Mouse (Mus musculus): ENCODE results near the gene Mrs2.

Gene Mrs2

DNA sequence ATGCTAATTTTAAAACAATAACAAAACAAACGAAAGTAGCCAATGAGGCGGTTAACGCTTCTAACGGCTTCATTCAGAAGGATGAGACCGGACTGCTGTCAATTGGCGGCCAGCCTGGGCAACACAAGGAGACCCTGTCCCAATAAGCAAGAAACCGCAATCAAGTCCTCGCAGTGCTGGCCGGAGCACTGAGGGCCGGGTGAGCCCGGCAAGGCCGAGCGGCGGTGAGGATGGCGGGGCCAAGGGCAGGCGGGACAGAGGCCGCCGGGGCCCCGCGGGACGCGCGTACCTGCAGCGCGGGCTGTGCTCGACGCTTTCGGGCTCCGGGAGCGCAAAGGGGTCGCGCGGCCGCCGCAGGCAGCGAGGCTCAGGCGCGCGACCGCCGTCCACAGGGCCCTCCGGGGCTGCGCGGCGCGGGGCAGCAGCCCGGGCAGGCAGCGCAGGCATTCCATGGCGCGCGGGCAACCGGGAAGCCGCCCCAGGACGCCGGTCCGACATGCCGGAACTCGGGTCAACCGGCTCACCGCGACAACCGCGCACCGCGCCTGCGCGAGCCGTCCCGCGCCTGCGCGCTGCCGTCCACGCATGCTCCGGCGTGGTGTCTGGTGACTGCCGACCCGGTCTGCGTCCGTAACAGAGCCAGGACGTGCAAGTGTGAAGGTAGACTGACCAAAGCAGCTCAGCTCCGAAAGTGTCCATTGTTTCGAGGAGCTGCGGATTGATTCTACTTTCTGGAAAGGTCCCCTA is at the start of gene Mrs2:
TSS of gene Mrs2 (minus strand) at position 587 of the 747 bp plus-strand sequence.
- DNase-seq (ENCODE audit: low spot score) = peak; percentile 69

DNA sequence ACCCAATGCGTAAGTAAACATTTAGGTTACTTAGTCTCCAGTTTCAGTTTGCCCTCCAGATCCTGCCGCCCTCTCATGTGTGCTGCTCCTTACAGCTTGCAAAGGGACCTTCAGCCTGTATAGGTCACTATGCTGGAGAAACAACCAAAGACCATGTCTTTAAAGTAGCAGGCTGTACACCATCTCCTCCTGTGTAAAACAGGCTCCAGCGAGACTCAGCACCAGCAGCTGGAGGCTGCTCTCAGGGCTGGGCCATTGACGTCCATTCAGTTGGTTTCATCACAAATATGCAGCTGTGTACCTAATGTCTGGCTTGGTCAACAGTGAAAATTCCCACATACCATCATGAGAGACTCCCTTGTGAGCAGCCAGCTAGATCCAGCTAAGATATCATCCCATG is 49.6 kb upstream of the Mrs2 start:
- no peak for DNase-seq (ENCODE audit: low spot score)

- DNase-seq (ENCODE audit: low spot score) = no peak
Measured at GRCm38 (mm10) chr13:25067183-25067582, 47.0 kb upstream of the Mrs2 start.

DNA sequence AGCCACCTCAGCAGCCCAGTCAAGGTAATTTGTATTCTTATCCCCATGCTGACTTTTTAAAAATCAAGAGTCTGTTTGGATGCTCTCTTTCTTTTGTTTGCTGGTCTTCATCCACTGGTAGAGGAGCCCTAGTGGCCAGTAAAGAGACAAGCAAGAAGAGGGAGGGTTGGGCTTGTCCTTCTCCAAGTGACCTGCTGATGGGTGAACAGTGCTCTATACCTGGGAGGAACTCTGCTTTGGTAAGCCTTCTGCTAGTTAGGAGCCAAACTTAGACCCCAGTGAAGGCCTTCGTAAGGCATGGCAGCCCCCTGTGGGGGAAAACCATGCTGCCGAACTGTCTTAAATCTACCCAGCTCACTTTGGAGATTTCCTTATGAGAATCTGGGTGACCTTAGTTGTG is 46.5 kb upstream of the Mrs2 start:
- no peak for DNase-seq (ENCODE audit: low spot score)

GRCm38 (mm10) chr13:25055873-25056667 is 35.9 kb upstream of the Mrs2 start, which contains the start of gene Dcdc2a:
Gene Dcdc2a (plus strand): TSS chr13:25056004.
- no peak for DNase-seq (ENCODE audit: low spot score)

GRCm38 (mm10) chr13:25055111-25055554 is 35.0 kb upstream of the Mrs2 start:
- no peak for DNase-seq (ENCODE audit: low spot score)

DNA sequence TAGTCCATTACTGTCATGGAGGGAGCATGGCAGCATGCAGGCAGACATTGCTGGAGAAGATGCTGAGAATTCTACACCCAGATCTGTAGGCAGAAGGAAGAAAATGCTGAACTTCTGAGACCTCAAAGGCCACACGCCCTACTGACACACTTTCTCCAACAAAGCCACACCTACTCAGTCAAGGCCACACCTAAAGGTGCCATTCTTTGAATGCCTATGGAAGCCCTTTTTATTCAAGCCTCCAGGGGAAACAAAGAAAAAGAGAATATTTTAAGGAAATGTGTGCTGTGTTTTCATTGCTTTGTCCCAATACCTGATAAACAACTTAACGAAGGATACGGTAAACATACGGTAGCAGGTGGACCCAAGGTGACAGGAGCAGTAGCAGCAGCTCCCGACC is 32.5 kb upstream of the Mrs2 start:
- DNase-seq (ENCODE audit: low spot score) = no peak

DNA sequence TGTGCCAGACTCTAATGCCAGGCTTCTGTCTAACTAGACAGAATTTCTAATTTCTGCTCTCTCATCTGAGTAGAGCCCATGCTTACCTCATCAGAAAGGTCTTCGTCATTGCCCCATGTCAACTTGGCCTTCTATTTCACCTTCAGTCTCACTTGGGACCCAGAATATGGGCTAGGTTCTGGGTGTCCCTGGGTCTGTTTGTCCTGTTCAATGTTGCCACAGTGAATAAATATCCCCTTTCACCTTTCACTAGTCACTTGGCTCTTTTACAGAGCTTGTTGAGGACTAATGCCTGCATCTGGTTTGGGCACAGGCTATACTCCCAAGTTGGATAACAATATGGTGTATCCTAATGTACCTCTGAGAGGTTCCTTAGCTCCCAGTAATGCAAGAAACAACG is 19.3 kb upstream of the Mrs2 start:
- no peak for DNase-seq (ENCODE audit: low spot score)

DNA sequence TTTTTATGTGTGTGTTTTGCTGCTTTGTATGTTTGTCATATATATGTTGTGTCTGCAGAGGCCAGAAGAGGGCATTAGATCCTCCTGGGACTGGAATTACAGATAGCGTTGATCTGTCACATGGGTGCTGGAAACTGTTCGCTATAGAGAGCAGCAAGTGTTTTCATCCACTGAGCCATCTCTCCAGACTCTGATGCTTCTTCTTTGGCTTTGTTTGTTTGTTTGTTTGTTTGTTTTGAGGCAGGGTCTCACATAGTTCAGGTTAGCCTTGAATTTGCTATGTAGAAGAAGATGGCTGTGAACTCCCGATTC is 6.9 kb upstream of the Mrs2 start:
- no peak for DNase-seq (ENCODE audit: low spot score)

DNA sequence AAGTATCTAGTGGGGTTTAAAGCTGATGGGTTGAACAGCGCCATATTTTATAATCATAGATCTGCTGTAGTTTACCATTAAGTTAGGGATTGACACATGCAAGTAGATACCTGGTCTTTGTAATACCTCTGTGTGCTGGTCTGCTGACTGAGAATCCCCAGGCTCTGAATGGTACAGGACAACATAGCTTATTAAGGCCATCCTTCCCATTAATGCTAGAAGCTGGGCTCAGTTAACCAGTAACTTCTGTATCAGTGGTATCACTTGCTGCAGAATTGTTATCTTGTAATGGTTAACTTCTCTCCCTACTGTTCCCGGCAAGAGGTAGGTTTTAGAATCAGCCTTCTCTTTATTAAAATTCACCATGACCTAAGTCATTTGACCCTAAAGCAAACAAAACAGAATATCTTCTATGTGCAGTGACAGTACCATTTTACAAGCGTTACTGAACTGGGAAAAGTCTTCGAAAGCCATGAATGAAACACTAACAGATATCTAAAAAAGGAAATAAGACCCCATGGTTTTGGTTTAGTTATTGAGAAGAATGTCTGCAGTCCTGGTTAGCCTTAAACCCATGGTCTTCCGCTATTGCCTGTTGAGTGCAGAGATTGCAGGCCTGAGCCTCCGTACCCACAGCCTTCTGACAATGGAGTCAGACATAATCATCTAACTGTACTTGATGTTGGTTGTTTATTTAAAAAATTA is 6.4 kb upstream of the Mrs2 start:
- no peak for DNase-seq (ENCODE audit: low spot score)

- DNase-seq (ENCODE audit: low spot score) = no peak
Measured at GRCm38 (mm10) chr13:25024655-25025054, 4.5 kb upstream of the Mrs2 start.

DNA sequence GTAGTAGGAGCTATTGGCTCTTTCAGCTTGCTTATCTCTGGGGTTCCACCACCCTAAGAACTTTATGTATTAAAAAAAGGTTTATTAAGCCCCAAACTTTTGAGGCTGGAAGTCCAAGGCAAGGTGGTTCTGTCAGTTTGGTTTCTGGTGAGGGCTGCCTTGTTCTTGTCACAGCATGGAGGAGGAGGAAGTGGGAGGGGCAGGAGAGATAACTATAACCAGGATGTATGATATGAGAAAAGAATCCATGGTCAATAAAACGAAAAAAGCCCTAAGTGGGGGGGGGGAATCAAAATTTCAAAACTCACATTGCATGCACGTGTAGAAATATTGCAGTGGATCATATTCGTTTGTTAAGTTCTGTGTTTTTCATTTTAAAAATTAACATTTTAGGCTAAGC is 3.0 kb upstream of the Mrs2 start:
- no peak for DNase-seq (ENCODE audit: low spot score)

DNA sequence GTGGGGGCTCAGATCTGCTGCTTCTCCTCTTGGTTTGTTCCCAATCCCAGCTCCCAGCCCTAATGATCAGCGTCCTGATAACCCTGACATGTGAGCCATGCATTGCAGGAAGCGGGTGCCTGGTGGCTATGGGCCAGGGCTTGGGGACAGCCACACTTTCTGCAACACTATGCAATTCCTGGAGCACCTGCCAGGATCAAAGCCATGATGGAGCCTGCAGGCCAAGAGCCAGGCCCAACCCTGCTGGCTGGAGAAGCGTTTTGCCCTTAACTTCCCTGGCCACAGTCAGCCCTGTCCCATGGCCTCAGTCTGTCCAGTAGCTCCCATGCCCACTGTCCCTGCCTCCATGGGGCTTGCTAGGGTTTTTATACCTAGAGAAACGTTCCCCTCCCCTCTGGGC is 2.2 kb upstream of the Mrs2 start:
- DNase-seq (ENCODE audit: low spot score) = no peak

DNA sequence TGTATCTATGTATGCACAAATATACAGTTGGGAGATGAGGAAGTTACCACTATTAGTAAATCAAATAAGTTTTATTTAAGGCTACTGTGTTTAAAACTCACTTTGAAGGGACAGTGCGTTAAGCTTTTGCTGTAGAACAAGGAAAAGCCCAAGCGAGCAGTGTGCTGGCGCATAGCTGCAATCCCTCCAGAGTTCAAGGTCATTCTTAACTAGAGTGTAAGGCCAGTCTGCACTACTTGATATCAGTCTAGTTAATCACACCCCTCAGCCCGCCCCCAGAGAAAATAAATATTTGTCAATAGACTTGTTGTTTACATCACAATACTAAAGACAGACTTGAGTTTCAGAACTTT is 337 bp upstream of the Mrs2 start:
- no peak for DNase-seq (ENCODE audit: low spot score)

DNA sequence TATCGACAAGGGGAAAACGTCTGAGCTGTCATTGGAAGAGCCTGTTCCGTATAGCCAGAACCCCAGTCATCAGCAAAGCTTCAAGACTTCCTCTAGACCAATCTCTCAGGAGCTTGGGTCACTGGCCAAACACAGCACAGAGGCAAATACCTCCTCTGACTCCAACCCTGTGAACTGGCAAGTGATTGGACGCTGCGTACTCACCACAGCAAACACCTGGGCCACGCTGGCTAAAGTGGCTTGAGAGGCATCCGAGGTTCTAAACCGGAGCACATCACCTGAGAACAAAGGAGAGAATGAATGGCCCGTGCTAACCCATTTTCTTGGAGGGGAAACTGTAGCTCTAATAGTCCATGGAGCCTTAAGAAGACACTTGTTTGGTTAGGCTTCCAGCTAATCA is 1.9 kb downstream of the Mrs2 start:
- DNase-seq (ENCODE audit: low spot score) = no peak

DNA sequence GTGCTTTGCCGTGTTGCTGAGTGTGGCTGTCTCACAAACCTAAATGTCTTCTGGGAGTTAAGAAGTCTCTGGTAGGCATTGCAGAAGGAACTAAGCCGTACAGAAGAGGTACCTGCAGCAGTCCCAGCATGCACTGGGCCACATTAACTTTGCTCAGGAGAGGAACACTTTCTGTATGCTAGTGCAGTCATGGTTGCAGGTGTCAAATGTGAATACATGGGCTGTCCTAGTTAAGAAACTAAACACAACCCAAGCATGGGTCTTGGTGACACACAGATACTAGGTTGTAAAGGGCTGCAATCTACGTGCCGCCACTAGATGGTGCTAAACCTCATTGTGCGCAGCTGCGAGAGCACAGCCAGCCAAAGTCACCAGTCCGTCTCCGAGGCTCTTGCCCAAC is 13.1 kb downstream of the Mrs2 start:
- DNase-seq (ENCODE audit: low spot score) = no peak

DNA sequence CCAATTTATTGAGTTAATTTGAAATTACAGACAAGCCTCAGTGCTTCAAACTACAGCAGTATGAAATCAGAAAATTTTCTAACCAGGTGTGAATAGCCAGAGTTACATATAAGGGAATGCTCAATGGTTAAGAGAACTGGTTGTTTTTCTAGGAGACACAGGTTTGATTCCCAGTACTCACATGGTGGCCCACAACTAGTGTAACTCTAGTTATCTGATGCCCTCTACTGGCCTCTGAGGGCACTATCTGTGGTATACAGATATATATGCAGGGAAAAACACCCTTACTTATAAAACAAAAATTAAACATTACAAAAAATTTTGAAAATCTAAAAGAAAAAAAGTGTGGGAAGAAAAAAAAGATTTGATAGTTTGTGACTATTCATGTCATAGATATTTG is 17.2 kb downstream of the Mrs2 start:
- DNase-seq (ENCODE audit: low spot score) = no peak

DNA sequence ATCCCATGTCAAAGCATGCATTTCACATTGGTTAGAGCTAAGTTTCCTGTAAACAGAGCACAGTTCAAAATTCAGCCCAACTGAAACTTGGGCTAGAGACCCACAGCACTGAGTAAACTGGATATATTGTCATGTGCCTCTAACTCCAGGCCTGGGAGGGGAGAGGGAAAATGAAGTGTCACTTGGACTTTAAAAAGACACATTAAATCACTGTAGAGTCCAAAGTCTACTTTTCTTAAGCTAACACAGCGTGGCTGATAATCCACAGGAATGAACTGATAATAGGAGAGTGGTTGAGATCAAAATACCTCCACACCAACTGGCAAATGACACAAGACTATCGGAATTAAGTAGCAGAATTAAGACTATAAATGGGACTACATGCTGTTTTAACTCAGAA is 20.6 kb downstream of the Mrs2 start:
- no peak for DNase-seq (ENCODE audit: low spot score)

GRCm38 (mm10) chr13:24993160-24993559 is 27.0 kb downstream of the Mrs2 start:
- no peak for DNase-seq (ENCODE audit: low spot score)

GRCm38 (mm10) chr13:24989006-24989405 is 31.2 kb downstream of the Mrs2 start:
- no peak for DNase-seq (ENCODE audit: low spot score)

- DNase-seq (ENCODE audit: low spot score) = peak; percentile 14
Measured at GRCm38 (mm10) chr13:24988391-24988790, 31.8 kb downstream of the Mrs2 start.

GRCm38 (mm10) chr13:24985435-24985834 is 34.7 kb downstream of the Mrs2 start:
- no peak for DNase-seq (ENCODE audit: low spot score)

DNA sequence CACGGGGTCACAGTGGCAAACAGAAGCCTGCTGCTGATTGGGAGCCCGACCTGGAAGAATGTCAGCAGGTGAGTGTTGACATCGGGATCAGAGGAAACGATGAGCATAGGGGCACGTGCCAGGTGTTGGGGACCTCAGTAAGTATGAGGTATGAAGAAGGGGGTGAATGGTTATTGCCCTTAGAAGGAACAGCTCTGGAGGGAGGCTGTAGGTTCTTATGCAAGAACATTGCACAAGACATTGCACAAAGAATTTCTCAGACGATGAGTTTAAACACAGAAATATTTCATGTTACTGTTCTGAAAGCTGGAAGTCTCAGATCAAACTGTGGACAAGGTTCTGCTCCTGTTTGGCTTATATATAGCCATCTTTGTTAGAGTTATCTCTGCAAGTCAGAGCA is 39.1 kb downstream of the Mrs2 start:
- DNase-seq (ENCODE audit: low spot score) = no peak

Data from ovary, postnatal 10 days (tissue).